Mouse (Mus musculus): ENCODE results near the gene Elavl1.

DNA sequence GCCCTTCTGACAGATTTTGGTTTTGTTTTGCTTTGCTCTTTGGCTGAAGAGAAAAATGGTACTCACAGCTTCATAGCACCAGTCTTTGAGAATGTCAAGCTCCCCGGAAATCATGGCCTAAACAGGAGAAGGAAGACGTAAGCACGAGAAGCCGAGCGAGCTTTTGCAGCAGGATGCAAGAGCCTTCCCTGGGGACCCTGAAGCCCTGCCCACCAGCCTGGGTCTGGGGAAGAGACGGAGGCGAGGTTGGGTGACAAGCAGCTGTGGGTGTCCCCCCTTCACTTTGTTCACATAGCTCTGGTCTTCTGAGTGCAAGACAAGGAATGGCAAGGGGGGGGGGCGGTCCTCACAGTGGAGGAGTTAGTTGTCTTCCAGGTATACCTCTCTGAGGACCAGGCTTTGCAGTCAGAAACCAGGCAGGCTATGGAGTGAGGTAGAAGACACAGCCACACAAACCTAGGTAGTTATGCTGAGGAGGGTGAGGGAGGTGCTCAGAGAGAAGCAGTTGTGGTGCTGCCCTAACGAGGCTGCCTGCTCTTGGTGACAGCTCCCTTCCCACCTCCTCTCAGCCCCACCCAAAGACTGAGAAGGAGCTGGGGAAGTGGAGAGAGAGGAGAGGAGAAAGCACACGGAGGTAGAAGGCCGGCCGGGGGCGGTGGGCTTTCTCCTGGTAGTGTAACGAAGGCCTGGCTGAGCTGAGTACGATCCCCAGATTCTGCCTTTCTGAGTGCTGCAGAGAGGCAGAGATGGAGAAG is 59.9 kb downstream of the Elavl1 start:
- TF ChIP-seq BHLHE40 (IDR thresholded peaks at IDR 0.05; ENCODE audit: low read depth, low read length) (no peak), CTCF (conservative IDR thresholded peaks at IDR 0.05 in 1 of 2, IDR thresholded peaks at IDR 0.05 in 1 of 2; ENCODE audit: low read depth in 2 of 2, low read length in 2 of 2) (no peak), SMC3 (IDR thresholded peaks at IDR 0.05; ENCODE audit: low read depth, low read length) (no peak), POLR2A (IDR thresholded peaks at IDR 0.05; ENCODE audit: low read depth, low read length) (no peak), JUND (conservative IDR thresholded peaks at IDR 0.05; ENCODE audit: low read depth, low read length) (no peak), POLR2AphosphoS2 (IDR thresholded peaks at IDR 0.05; ENCODE audit: low read depth, low read length) (no peak), ETS1 (conservative IDR thresholded peaks at IDR 0.05; ENCODE audit: low read depth, low read length) (no peak), EP300 (IDR thresholded peaks at IDR 0.05; ENCODE audit: low read length) (no peak), PAX5 (IDR thresholded peaks at IDR 0.05; ENCODE audit: low read length) (no peak), ZKSCAN1 (IDR thresholded peaks at IDR 0.05; ENCODE audit: borderline replicate concordance, low read depth, low read length) (no peak), E2F4 (IDR thresholded peaks at IDR 0.05; ENCODE audit: insufficient replicate concordance, low read depth, low read length) (no peak), ZMIZ1 (IDR thresholded peaks at IDR 0.05; ENCODE audit: low read depth, low read length) (no peak), IRF4 (IDR thresholded peaks at IDR 0.05; ENCODE audit: low read depth, low read length) (no peak)

Measured in CH12.LX (cell line).